Mouse (Mus musculus) testis, postnatal 10 days (tissue): ENCODE measurements around the gene Olfr632.
A peak's percentile ranks its signal among the peaks of the same experiment; 100 is the strongest.
"Not testable (repeated sequence)": the region's sequence is repeated elsewhere in the genome, so short reads cannot be mapped to it uniquely, and the experiment has no call there.

Source experiments
- DNase-seq: peaks from one replicate; pipeline ENCODE4 v3.0.0; 2021; ENCODE audit warnings: low spot score

Gene Olfr632

DNA sequence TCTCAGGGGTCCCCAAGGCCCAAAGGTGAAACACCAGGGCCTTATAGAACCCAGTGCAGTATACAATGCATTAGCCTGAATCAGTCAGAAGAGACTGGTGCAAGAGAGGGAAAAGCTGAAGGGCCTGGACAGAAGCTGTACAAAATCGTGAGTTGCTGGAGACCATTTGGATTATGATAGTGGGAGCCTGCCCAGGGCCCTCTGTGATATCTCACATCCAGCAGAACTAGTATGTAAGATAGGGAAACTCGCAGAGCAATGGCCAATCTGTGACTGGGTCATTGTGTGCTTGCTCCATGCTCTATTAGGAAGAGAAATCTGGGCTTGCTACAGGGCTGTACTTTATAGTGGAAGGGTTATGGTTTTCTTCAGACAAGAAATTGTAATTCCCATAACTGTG lies at the start of gene Olfr632:
TSS of gene Olfr632 (plus strand) at position 84 of the 400 bp plus-strand sequence.
- DNase-seq, result no peak

- DNase-seq, result no peak
These were observed 48.0 kb upstream of the Olfr632 start, which contains the start of gene Olfr66 for GRCm38 (mm10) chr7:103886152-103886551. Gene Olfr66 (minus strand): TSS chr7:103886252.

- no peak for DNase-seq
These were observed 39.8 kb upstream of the Olfr632 start, which contains the start of gene Olfr64 for GRCm38 (mm10) chr7:103894385-103894784. Gene Olfr64 (minus strand): TSS chr7:103894485.

- DNase-seq, result no peak
These were observed 31.0 kb upstream of the Olfr632 start, which contains the start of gene Olfr65 for GRCm38 (mm10) chr7:103903187-103903586. Gene Olfr65 (plus strand): TSS chr7:103903487.

- no peak for DNase-seq
These were observed 24.1 kb upstream of the Olfr632 start for GRCm38 (mm10) chr7:103910047-103910446.

DNA sequence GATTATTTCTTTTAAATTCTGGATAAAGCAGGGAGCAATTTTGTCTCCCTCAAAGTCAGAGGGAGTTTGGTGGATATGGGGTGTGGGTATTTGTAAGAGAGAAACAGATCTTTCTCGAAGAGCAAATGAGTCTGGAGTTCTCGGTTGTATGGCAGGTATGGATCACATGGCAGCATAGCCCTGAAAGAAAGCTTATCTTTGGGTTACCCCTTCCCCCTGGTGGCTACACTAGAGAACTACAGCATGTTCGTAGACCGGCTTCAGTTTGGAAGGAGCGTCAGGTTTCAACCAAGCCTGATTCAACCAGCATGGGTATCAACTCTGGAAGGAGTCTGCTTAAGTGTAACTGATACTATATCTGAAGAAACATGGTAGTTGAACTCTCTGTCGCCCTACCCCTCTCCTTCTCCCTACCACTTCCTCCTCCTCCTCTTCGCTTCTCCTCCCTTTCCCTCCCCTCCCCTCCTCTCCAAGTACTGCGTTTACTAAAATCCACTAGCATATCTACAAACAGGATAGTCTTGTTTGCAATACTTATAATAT lies 21.1 kb upstream of the Olfr632 start:
- DNase-seq, result no peak

- DNase-seq, result no peak
These were observed 18.8 kb upstream of the Olfr632 start for GRCm38 (mm10) chr7:103915338-103915737.

GRCm38 (mm10) chr7:103928525-103928924 lies 5.6 kb upstream of the Olfr632 start, which contains the start of gene Olfr631:
Gene Olfr631 (plus strand): TSS chr7:103928825.
- DNase-seq, result no peak

DNA sequence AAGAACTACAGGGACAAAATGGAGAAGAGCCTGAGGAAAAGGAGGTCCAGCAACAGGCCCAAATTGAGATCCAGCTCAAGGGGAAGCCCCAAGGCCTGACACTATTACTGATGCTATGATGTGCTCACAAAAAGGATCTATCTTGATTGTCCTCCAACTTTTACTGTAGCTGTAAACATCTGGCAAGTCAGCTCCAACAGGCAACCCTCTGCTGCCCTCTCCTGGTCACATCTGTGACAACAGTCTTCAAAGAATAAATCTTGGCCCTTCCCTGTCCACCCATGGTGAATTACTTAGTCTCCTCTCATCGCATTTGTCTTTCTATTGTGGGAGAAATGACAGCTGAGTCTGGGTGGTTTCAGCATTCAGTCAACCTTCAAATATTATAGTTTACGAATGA lies 8.6 kb downstream of the Olfr632 start:
- DNase-seq, result peak; percentile 61

- no peak for DNase-seq
These were observed 10.0 kb downstream of the Olfr632 start, which contains the start of gene Olfr633 for GRCm38 (mm10) chr7:103944137-103944536. Gene Olfr633 (plus strand): TSS chr7:103944437.

GRCm38 (mm10) chr7:103966873-103967272 lies 32.7 kb downstream of the Olfr632 start:
- DNase-seq, result not testable (repeated sequence)

DNA sequence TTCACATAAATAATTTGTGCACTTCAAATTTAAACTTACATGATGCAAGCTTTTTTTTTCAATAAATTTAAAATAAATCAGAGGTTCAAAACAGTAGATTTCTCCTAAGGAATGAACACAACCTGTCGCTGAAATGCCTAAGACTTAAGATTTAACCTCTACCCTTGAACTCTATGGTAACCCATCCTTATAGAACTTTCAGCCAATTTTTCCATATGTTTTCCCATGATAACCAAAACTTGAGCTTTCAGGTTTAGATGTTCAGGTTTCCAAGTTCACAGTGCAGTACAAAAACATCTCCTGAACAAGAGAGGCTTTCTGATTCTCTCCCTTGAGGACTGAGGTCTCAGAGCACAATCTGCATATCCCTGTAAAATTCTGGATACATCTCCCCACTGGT lies 36.7 kb downstream of the Olfr632 start, which contains the start of gene Olfr635:
TSS of gene Olfr635 (plus strand) at position 301 of the 400 bp plus-strand sequence.
- no peak for DNase-seq

GRCm38 (mm10) chr7:103971782-103972181 lies 37.6 kb downstream of the Olfr632 start:
- no peak for DNase-seq
